Mouse (Mus musculus) stomach, embryonic 16.5 days (tissue): ENCODE results near the gene Med19. TPM values are rescaled to one million over a fixed set of nuclear protein-coding genes. Genes with fewer than 3 reads are reported as not detected.

Source experiments
- ATAC-seq: fragments of 200-750 bp; cut with Nextera tagmentation; 2 replicates; pipeline ENCODE4 v1.8.0; 2017; ENCODE audit warnings: moderate number of reproducible peaks, moderate TSS enrichment; ENCODE audit not compliant: insufficient read depth, low FRiP score
- H3K27ac ChIP-seq: fragments of 300-500 bp; sonication (generic); 2 replicates; pipeline ENCODE4 v1.5.1; 2014; ENCODE audit warnings: low read length
- H3K27me3 ChIP-seq: fragments of 300-500 bp; sonication (generic); 2 replicates; pipeline ENCODE4 v1.6.1; 2014; ENCODE audit warnings: low read length, control low read depth, mixed read lengths; ENCODE audit not compliant: control insufficient read depth, insufficient read depth
- H3K36me3 ChIP-seq: fragments of 300-500 bp; sonication (generic); 2 replicates; pipeline ENCODE4 v1.6.1; 2014; ENCODE audit warnings: low read length; ENCODE audit not compliant: control insufficient read depth, insufficient read depth
- H3K4me1 ChIP-seq: fragments of 300-500 bp; sonication (generic); 2 replicates; pipeline ENCODE4 v1.6.1; 2014; ENCODE audit warnings: low read length, control low read depth, mixed read lengths; ENCODE audit not compliant: control insufficient read depth, insufficient read depth
- H3K4me2 ChIP-seq: fragments of 300-500 bp; sonication (generic); 2 replicates; pipeline ENCODE4 v1.6.1; 2014; ENCODE audit warnings: low read depth, low read length, mixed read lengths
- H3K4me3 ChIP-seq: fragments of 300-500 bp; sonication (generic); replicated peaks from 2 replicates; pipeline ENCODE4 v1.5.1; 2014; ENCODE audit warnings: mild to moderate bottlenecking, low read length
- H3K9ac ChIP-seq: fragments of 300-500 bp; sonication (generic); 2 replicates; pipeline ENCODE4 v1.6.1; 2014; ENCODE audit warnings: low read length
- H3K9me3 ChIP-seq: fragments of 300-500 bp; sonication (generic); replicated peaks from 2 replicates; pipeline ENCODE4 v1.6.1; 2016; ENCODE audit warnings: low read length, control low read depth; ENCODE audit not compliant: control insufficient read depth
- WGBS: fragments of 180-500 bp; shearing (Covaris S2); extraction: QIAGEN DNeasy Blood & Tissue Kit; methylation state at CpG from one replicate; pipeline ENCODE4 v1.1.7; 2014; 5-methylcytosine and 5-hydroxymethylcytosine counted together
- polyA plus RNA-seq: library from polyadenylated mRNA; unstranded; fragments of >200 nt; fragmentation: Nextera tagmentation; extraction: Ambion mirVana; gene quantifications from 2 replicates; pipeline ENCODE4 v1.2.1, GENCODE M21; 2015

Med19 gene
- polyA plus RNA-seq, 1 experiment from 2014 or later: 28.3 TPM

DNA sequence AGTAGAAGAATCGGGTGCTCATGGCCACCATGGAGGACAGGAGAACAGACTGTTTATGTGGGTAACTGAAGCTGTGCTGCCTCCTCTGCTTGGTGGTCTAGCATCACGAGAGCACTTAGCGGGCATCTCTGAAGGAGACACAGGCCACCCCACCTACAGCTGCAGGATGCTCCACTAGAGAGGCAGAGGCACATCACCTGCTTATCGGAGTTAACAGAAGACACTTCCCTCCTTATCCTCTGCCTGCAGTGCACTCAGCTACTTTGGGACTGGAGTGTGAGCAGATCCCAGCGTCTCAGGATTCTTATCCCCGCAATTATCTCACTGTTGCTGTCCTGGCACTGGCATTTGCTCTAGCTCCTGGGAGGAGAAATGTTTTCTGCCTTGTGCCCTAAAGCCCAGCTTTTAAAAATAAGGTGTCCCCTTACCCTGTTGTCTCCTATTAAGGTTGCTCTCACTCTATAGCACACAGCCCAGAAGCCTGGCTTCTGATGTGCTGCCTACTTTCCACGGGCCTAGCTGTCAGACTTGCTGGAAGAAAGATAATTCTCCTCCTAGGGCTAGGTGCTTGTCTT is 57.2 kb downstream of the Med19 start:
- 0 out of 2 replicates have a peak, but pooled peaks have one; percentile 8 for ATAC-seq
- Histone ChIP-seq H3K4me3 (peak overlapping the region; percentile 49), H3K9ac (0 out of 2 replicates have a peak overlapping the region, but pooled peaks have one; percentile 66), H3K36me3 (0 out of 2 replicates have a peak, but pooled peaks cover 2% of the 10 kb centered on the region), H3K4me2 (peak overlapping the region; percentile 60), H3K4me1 (peaks cover 60% of the 10 kb centered on the region), H3K9me3 (no peaks in the 10 kb centered on the region), H3K27me3 (no peaks in the 10 kb centered on the region), H3K27ac (no peak overlapping the region)
- WGBS: 10% methylated on average over 7 of the region's 7 CpGs

DNA sequence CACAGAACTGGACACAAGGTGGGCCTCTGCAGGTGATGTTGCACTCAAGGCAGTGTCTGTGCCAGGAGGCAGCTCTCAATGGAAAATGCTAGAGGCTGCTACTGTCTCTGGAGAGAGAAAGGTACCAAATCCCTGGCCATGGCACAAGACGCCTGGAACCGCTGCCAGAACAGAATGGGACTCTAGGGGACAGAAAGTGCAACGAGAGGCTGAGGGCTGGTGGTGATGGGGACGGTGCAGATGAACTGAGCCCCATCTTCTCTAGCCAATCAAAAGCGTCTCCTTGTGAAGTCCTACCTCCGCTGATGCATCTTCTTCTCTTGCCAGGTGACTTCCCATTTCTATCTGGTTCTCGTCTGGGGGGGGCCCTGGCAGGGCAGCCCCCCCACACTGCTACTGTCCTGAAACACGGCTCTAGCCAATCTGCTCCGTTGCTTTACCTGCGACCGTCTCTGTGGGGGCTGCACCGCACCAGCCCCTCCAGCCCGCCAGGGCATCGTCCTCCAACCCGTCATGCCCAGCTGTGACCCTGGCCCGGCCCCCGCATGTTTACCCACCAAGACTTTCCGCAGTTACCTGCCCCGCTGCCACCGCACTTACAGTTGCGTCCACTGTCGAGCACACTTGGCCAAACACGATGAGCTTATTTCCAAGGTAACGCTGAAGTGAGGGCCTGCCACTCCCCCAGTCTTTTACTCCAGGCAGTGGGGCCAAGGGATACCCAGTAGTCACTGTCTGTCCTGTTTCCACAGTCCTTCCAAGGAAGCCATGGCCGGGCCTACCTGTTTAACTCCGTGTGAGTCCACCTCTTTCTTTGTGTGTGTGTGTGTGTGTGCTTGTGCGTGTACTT is 58.3 kb downstream of the Med19 start:
- H3K9ac ChIP-seq: peak overlapping the region; percentile 53

GRCm38 (mm10) chr2:84737451-84737925 is 59.3 kb downstream of the Med19 start:
- ATAC-seq: peak; percentile 25; the same call in 1 of the 2 replicates

More for the DNA sequence above, 58.3 kb downstream of the Med19 start:
- peak overlapping the region; percentile 48 for H3K4me2 ChIP-seq
- H3K36me3 ChIP-seq: 0 out of 2 replicates have a peak, but pooled peaks cover 4% of the 10 kb centered on the region
- ATAC-seq: no peak
- no peaks in the 10 kb centered on the region for H3K9me3 ChIP-seq
- peaks cover 71% of the 10 kb centered on the region for H3K4me1 ChIP-seq
- 0 out of 2 replicates have a peak overlapping the region, but pooled peaks have one; percentile 4 for H3K4me3 ChIP-seq
- no peak overlapping the region for H3K27ac ChIP-seq
- WGBS: 4% methylated on average over 27 of the region's 27 CpGs
- no peaks in the 10 kb centered on the region for H3K27me3 ChIP-seq

More at GRCm38 (mm10) chr2:84737451-84737925, 59.3 kb downstream of the Med19 start:
- Histone ChIP-seq H3K36me3 (0 out of 2 replicates have a peak, but pooled peaks cover 4% of the 10 kb centered on the region), H3K4me3 (no peak overlapping the region), H3K9me3 (no peaks in the 10 kb centered on the region), H3K4me2 (peak overlapping the region; percentile 48), H3K27me3 (no peaks in the 10 kb centered on the region), H3K9ac (peak overlapping the region; percentile 53; the same call in 1 of the 2 replicates), H3K27ac (peak overlapping the region; percentile 8; the same call in 1 of the 2 replicates), H3K4me1 (peaks cover 79% of the 10 kb centered on the region)
- 2% methylated on average over 8 of the region's 8 CpGs for WGBS

Other genes starting within 250 kb of the Med19 start
- 41.2 and 46.3 TPM in 2 replicates for gene Tfpi, start 201.6 kb upstream of the Med19 start, polyA plus RNA-seq
- 75.7 and 84.4 TPM in 2 replicates for gene Ctnnd1, start 27.6 kb upstream of the Med19 start, polyA plus RNA-seq
- 0.26 TPM in 2 replicates for gene Btbd18, start 19.3 kb upstream of the Med19 start, polyA plus RNA-seq
- 184 and 203 TPM in 2 replicates for gene Selenoh, start 7.6 kb upstream of the Med19 start, polyA plus RNA-seq
- not detected in 2 replicates for gene Gm28635, start 361 bp upstream of the Med19 start, polyA plus RNA-seq
- 125 and 127 TPM in 2 replicates for gene Tmx2, start 738 bp downstream of the Med19 start, polyA plus RNA-seq
- gene Zdhhc5, start 36.8 kb downstream of the Med19 start, polyA plus RNA-seq: 36.9 and 40.0 TPM in 2 replicates
- gene Clp1, start 48.9 kb downstream of the Med19 start, polyA plus RNA-seq: 26.6 and 28.4 TPM in 2 replicates
- gene Ypel4, start 55.7 kb downstream of the Med19 start, polyA plus RNA-seq: 7.4 and 8.0 TPM in 2 replicates
- 5.7 and 6.3 TPM in 2 replicates for gene Gm19426, start 65.3 kb downstream of the Med19 start, polyA plus RNA-seq
- 98.2 and 102 TPM in 2 replicates for gene Serping1, start 97.0 kb downstream of the Med19 start, polyA plus RNA-seq
- gene Ube2l6, start 120.4 kb downstream of the Med19 start, polyA plus RNA-seq: 67.7 and 68.9 TPM in 2 replicates
- gene Smtnl1, start 144.2 kb downstream of the Med19 start, polyA plus RNA-seq: 0.42 and 1.7 TPM in 2 replicates
- 36.7 and 45.6 TPM in 2 replicates for gene Timm10, start 148.6 kb downstream of the Med19 start, polyA plus RNA-seq
- 20.8 TPM in 2 replicates for gene Slc43a1, start 160.4 kb downstream of the Med19 start, polyA plus RNA-seq
- gene Rtn4rl2, start 208.3 kb downstream of the Med19 start, polyA plus RNA-seq: 0.37 TPM in 1 of 2 replicates, not detected in the other